Mouse (Mus musculus): ENCODE data around the gene Tmem132a. TPM values are rescaled to one million over a fixed set of nuclear protein-coding genes. Genes with fewer than 3 reads are reported as not detected.

Tmem132a gene
- polyA plus RNA-seq, 1 experiment from 2014 or later, result 56.2 TPM

- Histone ChIP-seq H3K4me2 (replicated peaks; ENCODE audit: low read depth, low read length) (peak overlapping the region; percentile 87), H3K27me3 (ENCODE audit: control insufficient read depth, insufficient read depth, low read length) (no peaks in the 10 kb centered on the region), H3K4me3 (ENCODE audit: low read depth, low read length) (peak overlapping the region; percentile 75), H3K36me3 (ENCODE audit: control insufficient read depth, insufficient read depth, low read length) (peaks cover 10% of the 10 kb centered on the region; the same call in 1 of the 2 replicates), H3K27ac (ENCODE audit: low read depth, low read length) (peak overlapping the region; percentile 91), H3K9me3 (ENCODE audit: control insufficient read depth, low read length) (no peaks in the 10 kb centered on the region), H3K9ac (ENCODE audit: low read depth, low read length) (peak overlapping the region; percentile 86), H3K4me1 (replicated peaks; ENCODE audit: control insufficient read depth, insufficient read depth, low read length) (0 out of 2 replicates have a peak, but pooled peaks cover 4% of the 10 kb centered on the region)
- peak; percentile 96 for ATAC-seq (ENCODE audit: low FRiP score)
- DNase-seq (ENCODE audit: low spot score), result peak; percentile 92
- under 1% methylated on average over 42 of the region's 43 CpGs for WGBS
Measured at GRCm38 (mm10) chr19:10869241-10869885, 377 bp downstream of the Tmem132a start.

GRCm38 (mm10) chr19:10868623-10869141 is 1.1 kb downstream of the Tmem132a start:
- DNase-seq (ENCODE audit: low spot score) (no peak), ATAC-seq (ENCODE audit: low FRiP score) (peak; percentile 38)
- under 1% methylated on average over 17 of the region's 17 CpGs for WGBS
- no peaks in the 10 kb centered on the region for H3K27me3 ChIP-seq (ENCODE audit: control insufficient read depth, insufficient read depth, low read length)
- no peaks in the 10 kb centered on the region for H3K9me3 ChIP-seq (ENCODE audit: control insufficient read depth, low read length)
- H3K4me2 ChIP-seq (replicated peaks; ENCODE audit: low read depth, low read length), result peak overlapping the region; percentile 87
- peak overlapping the region; percentile 91; the same call in 1 of the 2 replicates for H3K27ac ChIP-seq (ENCODE audit: low read depth, low read length)
- peak overlapping the region; percentile 75 for H3K4me3 ChIP-seq (ENCODE audit: low read depth, low read length)
- H3K9ac ChIP-seq (ENCODE audit: low read depth, low read length), result peak overlapping the region; percentile 86
- 0 out of 2 replicates have a peak, but pooled peaks cover 4% of the 10 kb centered on the region for H3K4me1 ChIP-seq (replicated peaks; ENCODE audit: control insufficient read depth, insufficient read depth, low read length)
- peaks cover 10% of the 10 kb centered on the region; the same call in 1 of the 2 replicates for H3K36me3 ChIP-seq (ENCODE audit: control insufficient read depth, insufficient read depth, low read length)

- Histone ChIP-seq H3K9ac (ENCODE audit: low read depth, low read length) (peak overlapping the region; percentile 86), H3K4me2 (replicated peaks; ENCODE audit: low read depth, low read length) (peak overlapping the region; percentile 87), H3K4me3 (ENCODE audit: low read depth, low read length) (peak overlapping the region; percentile 75), H3K36me3 (ENCODE audit: control insufficient read depth, insufficient read depth, low read length) (peaks cover 11% of the 10 kb centered on the region; the same call in 1 of the 2 replicates), H3K27me3 (ENCODE audit: control insufficient read depth, insufficient read depth, low read length) (no peaks in the 10 kb centered on the region), H3K4me1 (replicated peaks; ENCODE audit: control insufficient read depth, insufficient read depth, low read length) (0 out of 2 replicates have a peak, but pooled peaks cover 4% of the 10 kb centered on the region), H3K27ac (ENCODE audit: low read depth, low read length) (no peak overlapping the region), H3K9me3 (ENCODE audit: control insufficient read depth, low read length) (no peaks in the 10 kb centered on the region)
- WGBS, result 31% methylated on average over 5 of the region's 5 CpGs
- ATAC-seq (ENCODE audit: low FRiP score), result no peak
- DNase-seq (ENCODE audit: low spot score), result no peak
Measured at GRCm38 (mm10) chr19:10867946-10868622, 1.7 kb downstream of the Tmem132a start.

GRCm38 (mm10) chr19:10866351-10866750 is 3.4 kb downstream of the Tmem132a start:
- no peak overlapping the region for H3K27ac ChIP-seq (ENCODE audit: low read depth, low read length)
- no peak overlapping the region for H3K4me2 ChIP-seq (replicated peaks; ENCODE audit: low read depth, low read length)
- no peak for DNase-seq (ENCODE audit: low spot score)
- ATAC-seq (ENCODE audit: low FRiP score), result no peak
- H3K4me3 ChIP-seq (ENCODE audit: low read depth, low read length), result no peak overlapping the region
- no peaks in the 10 kb centered on the region for H3K9me3 ChIP-seq (ENCODE audit: control insufficient read depth, low read length)
- WGBS, result 88% methylated on average over 13 of the region's 13 CpGs
- H3K27me3 ChIP-seq (ENCODE audit: control insufficient read depth, insufficient read depth, low read length), result no peaks in the 10 kb centered on the region
- no peak overlapping the region for H3K9ac ChIP-seq (ENCODE audit: low read depth, low read length)
- H3K4me1 ChIP-seq (replicated peaks; ENCODE audit: control insufficient read depth, insufficient read depth, low read length), result 0 out of 2 replicates have a peak, but pooled peaks cover 4% of the 10 kb centered on the region
- H3K36me3 ChIP-seq (ENCODE audit: control insufficient read depth, insufficient read depth, low read length), result peaks cover 25% of the 10 kb centered on the region

GRCm38 (mm10) chr19:10860072-10860497 is 9.7 kb downstream of the Tmem132a start:
- H3K9ac ChIP-seq (ENCODE audit: low read depth, low read length), result no peak overlapping the region
- H3K27ac ChIP-seq (ENCODE audit: low read depth, low read length), result no peak overlapping the region
- no peaks in the 10 kb centered on the region for H3K9me3 ChIP-seq (ENCODE audit: control insufficient read depth, low read length)
- ATAC-seq (ENCODE audit: low FRiP score) (no peak), DNase-seq (ENCODE audit: low spot score) (no peak)
- 46% methylated on average over 22 of the region's 22 CpGs for WGBS
- no peaks in the 10 kb centered on the region for H3K27me3 ChIP-seq (ENCODE audit: control insufficient read depth, insufficient read depth, low read length)
- H3K36me3 ChIP-seq (ENCODE audit: control insufficient read depth, insufficient read depth, low read length), result peaks cover 40% of the 10 kb centered on the region
- H3K4me2 ChIP-seq (replicated peaks; ENCODE audit: low read depth, low read length), result no peak overlapping the region
- no peaks in the 10 kb centered on the region for H3K4me1 ChIP-seq (replicated peaks; ENCODE audit: control insufficient read depth, insufficient read depth, low read length)
- H3K4me3 ChIP-seq (ENCODE audit: low read depth, low read length), result no peak overlapping the region

- Histone ChIP-seq H3K9ac (ENCODE audit: low read depth, low read length) (no peak overlapping the region), H3K36me3 (ENCODE audit: control insufficient read depth, insufficient read depth, low read length) (peaks cover 27% of the 10 kb centered on the region), H3K4me3 (ENCODE audit: low read depth, low read length) (no peak overlapping the region), H3K4me1 (replicated peaks; ENCODE audit: control insufficient read depth, insufficient read depth, low read length) (no peaks in the 10 kb centered on the region), H3K27ac (ENCODE audit: low read depth, low read length) (no peak overlapping the region), H3K4me2 (replicated peaks; ENCODE audit: low read depth, low read length) (no peak overlapping the region), H3K9me3 (ENCODE audit: control insufficient read depth, low read length) (no peaks in the 10 kb centered on the region), H3K27me3 (ENCODE audit: control insufficient read depth, insufficient read depth, low read length) (no peaks in the 10 kb centered on the region)
- DNase-seq (ENCODE audit: low spot score) (no peak), ATAC-seq (ENCODE audit: low FRiP score) (no peak)
- WGBS, result 61% methylated on average over 2 of the region's 2 CpGs
Measured at GRCm38 (mm10) chr19:10856520-10856919, 13.2 kb downstream of the Tmem132a start.

- DNase-seq (ENCODE audit: low spot score), result no peak
Measured at GRCm38 (mm10) chr19:10855422-10855821, 14.3 kb downstream of the Tmem132a start.

GRCm38 (mm10) chr19:10847311-10848087 is 22.2 kb downstream of the Tmem132a start:
- Histone ChIP-seq H3K9me3 (ENCODE audit: control insufficient read depth, low read length) (no peaks in the 10 kb centered on the region), H3K4me2 (replicated peaks; ENCODE audit: low read depth, low read length) (no peak overlapping the region), H3K27me3 (ENCODE audit: control insufficient read depth, insufficient read depth, low read length) (peaks cover 2% of the 10 kb centered on the region), H3K27ac (ENCODE audit: low read depth, low read length) (no peak overlapping the region), H3K9ac (ENCODE audit: low read depth, low read length) (no peak overlapping the region), H3K4me1 (replicated peaks; ENCODE audit: control insufficient read depth, insufficient read depth, low read length) (no peaks in the 10 kb centered on the region), H3K4me3 (ENCODE audit: low read depth, low read length) (no peak overlapping the region), H3K36me3 (ENCODE audit: control insufficient read depth, insufficient read depth, low read length) (no peaks in the 10 kb centered on the region)
- 49% methylated on average over 3 of the region's 3 CpGs for WGBS
- ATAC-seq (ENCODE audit: low FRiP score) (no peak), DNase-seq (ENCODE audit: low spot score) (no peak)

More at GRCm38 (mm10) chr19:10855422-10855821, 14.3 kb downstream of the Tmem132a start:
- no peaks in the 10 kb centered on the region for H3K27me3 ChIP-seq (ENCODE audit: control insufficient read depth, insufficient read depth, low read length)
- H3K4me2 ChIP-seq (replicated peaks; ENCODE audit: low read depth, low read length), result no peak overlapping the region
- H3K9me3 ChIP-seq (ENCODE audit: control insufficient read depth, low read length), result no peaks in the 10 kb centered on the region
- no peak overlapping the region for H3K27ac ChIP-seq (ENCODE audit: low read depth, low read length)
- WGBS, result 93% methylated on average over 3 of the region's 3 CpGs
- H3K4me3 ChIP-seq (ENCODE audit: low read depth, low read length), result no peak overlapping the region
- no peak for ATAC-seq (ENCODE audit: low FRiP score)
- H3K9ac ChIP-seq (ENCODE audit: low read depth, low read length), result no peak overlapping the region
- H3K36me3 ChIP-seq (ENCODE audit: control insufficient read depth, insufficient read depth, low read length), result peaks cover 21% of the 10 kb centered on the region
- H3K4me1 ChIP-seq (replicated peaks; ENCODE audit: control insufficient read depth, insufficient read depth, low read length), result no peaks in the 10 kb centered on the region

All from hindbrain, embryonic 11.5 days (tissue).